Mouse (Mus musculus) bone marrow, adult 2 months (tissue): ENCODE data around the gene Mthfr. TPM values are rescaled to one million over a fixed set of nuclear protein-coding genes. Genes with fewer than 3 reads are reported as not detected.
A peak's percentile ranks its signal among the peaks of the same experiment; 100 is the strongest.

Experiments used
- H3K27ac ChIP-seq: fragments of 200-500 bp; 2 replicates; pipeline ENCODE4 v1.5.1; 2012; ENCODE audit warnings: low read depth, mild to moderate bottlenecking, control low read depth, inconsistent platforms, low read length; ENCODE audit not compliant: control insufficient read depth, poor library complexity, insufficient read depth
- H3K4me1 ChIP-seq: fragments of 200-500 bp; 2 replicates; pipeline ENCODE4 v1.6.1; 2011; ENCODE audit warnings: low read length; ENCODE audit not compliant: control insufficient read depth, insufficient read depth
- H3K4me3 ChIP-seq: fragments of 200-500 bp; replicated peaks from 2 replicates; pipeline ENCODE3; 2011; ENCODE audit warnings: mild to moderate bottlenecking, low read depth, low read length, control low read depth; ENCODE audit not compliant: control insufficient read depth
- CTCF ChIP-seq: fragments of 200-500 bp; IDR thresholded peaks from 2 replicates; pipeline ENCODE4 v1.5.1; 2011; ENCODE audit warnings: low read length, control low read depth; ENCODE audit not compliant: control insufficient read depth, insufficient read depth
- POLR2A ChIP-seq: fragments of 200-500 bp; IDR thresholded peaks from 2 replicates; pipeline ENCODE4 v1.6.1; 2011; ENCODE audit warnings: low read depth, mild to moderate bottlenecking, control low read depth, low read length, borderline replicate concordance; ENCODE audit not compliant: control insufficient read depth
- WGBS: fragments of 180-500 bp; shearing (Covaris S2); methylation state at CpG from one replicate; pipeline ENCODE4 v1.1.7; 2018; 5-methylcytosine and 5-hydroxymethylcytosine counted together
- polyA plus RNA-seq: library from polyadenylated mRNA; stranded (reverse); fragments of >200 nt; gene quantifications from 2 replicates; pipeline ENCODE4 v1.2.4, GENCODE M21; 2011; ENCODE audit warnings: low replicate concordance; ENCODE audit not compliant: missing spikeins, insufficient read depth, insufficient read length

Gene Mthfr
- polyA plus RNA-seq, 1 experiment: 9.6 TPM

GRCm38 (mm10) chr4:148065702-148066400 lies 27.0 kb downstream of the Mthfr start:
- TF ChIP-seq CTCF: no peak
- Histone ChIP-seq H3K4me3 (no peak overlapping the region), H3K4me1 (no peaks in the 10 kb centered on the region), H3K27ac (no peak overlapping the region)
- 63% methylated on average over 6 of the region's 6 CpGs for WGBS

GRCm38 (mm10) chr4:148066401-148066744 lies 27.5 kb downstream of the Mthfr start:
- no peak for TF ChIP-seq CTCF
- TF ChIP-seq POLR2A: no peak
- 73% methylated on average over 9 of the region's 9 CpGs for WGBS
- H3K4me1 ChIP-seq: no peaks in the 10 kb centered on the region
- H3K4me3 ChIP-seq: no peak overlapping the region
- no peak overlapping the region for H3K27ac ChIP-seq

- no peaks in the 10 kb centered on the region for H3K4me1 ChIP-seq
- H3K27ac ChIP-seq: no peak overlapping the region
- 88% methylated on average over 8 of the region's 8 CpGs for WGBS
- TF ChIP-seq POLR2A (no peak), CTCF (no peak)
- no peak overlapping the region for H3K4me3 ChIP-seq
Observed at GRCm38 (mm10) chr4:148067346-148067745, 28.5 kb downstream of the Mthfr start.

GRCm38 (mm10) chr4:148069602-148070218 lies 30.8 kb downstream of the Mthfr start:
- no peak overlapping the region for H3K4me3 ChIP-seq
- TF ChIP-seq CTCF (no peak), POLR2A (no peak)
- WGBS: 54% methylated on average over 9 of the region's 9 CpGs

GRCm38 (mm10) chr4:148071508-148071907 lies 32.6 kb downstream of the Mthfr start:
- 65% methylated on average over 5 of the region's 5 CpGs for WGBS
- Histone ChIP-seq H3K4me1 (no peaks in the 10 kb centered on the region), H3K27ac (no peak overlapping the region), H3K4me3 (no peak overlapping the region)
- TF ChIP-seq CTCF (no peak), POLR2A (no peak)

More at GRCm38 (mm10) chr4:148069602-148070218, 30.8 kb downstream of the Mthfr start:
- Histone ChIP-seq H3K27ac (0 out of 2 replicates have a peak overlapping the region, but pooled peaks have one; percentile 6), H3K4me1 (no peaks in the 10 kb centered on the region)

- no peak for TF ChIP-seq POLR2A
- Histone ChIP-seq H3K4me3 (peak overlapping the region; percentile 57), H3K4me1 (no peaks in the 10 kb centered on the region), H3K27ac (no peak overlapping the region)
- WGBS: 36% methylated on average over 17 of the region's 17 CpGs
Observed at GRCm38 (mm10) chr4:148074521-148075189, 35.8 kb downstream of the Mthfr start.

- 31% methylated on average over 21 of the region's 21 CpGs for WGBS
- Histone ChIP-seq H3K4me3 (peak overlapping the region; percentile 57), H3K27ac (no peak overlapping the region), H3K4me1 (no peaks in the 10 kb centered on the region)
- no peak for TF ChIP-seq CTCF
- peak; percentile 6; the same call in 1 of the 2 replicates for TF ChIP-seq POLR2A
Observed at GRCm38 (mm10) chr4:148075259-148075658, 36.4 kb downstream of the Mthfr start.

- no peaks in the 10 kb centered on the region for H3K4me1 ChIP-seq
- no peak overlapping the region for H3K27ac ChIP-seq
- 87% methylated on average over 6 of the region's 6 CpGs for WGBS
- H3K4me3 ChIP-seq: no peak overlapping the region
- TF ChIP-seq CTCF (no peak), POLR2A (no peak)
Observed at GRCm38 (mm10) chr4:148075881-148076280, 37.0 kb downstream of the Mthfr start.
